Comparison of ENCODE assay signal across 8 mouse cellular contexts in genomic region chr10:83785003-83785402, GRCm38 (mm10).
DNase-seq lines count a peak whose midpoint lies in the region; ATAC-seq and TF ChIP-seq lines count a peak whose summit lies in the region.

No protein-coding gene starts in this region.

- no peak overlapping the region for H3K4me2 ChIP-seq in heart, embryonic 12.5 days
- no peak overlapping the region for H3K4me2 ChIP-seq in heart, embryonic 11.5 days
- no peak overlapping the region for H3K4me2 ChIP-seq in embryonic facial prominence, embryonic 13.5 days

- no peaks in the 10 kb centered on the region for H3K27me3 ChIP-seq in heart, embryonic 12.5 days (replicated peaks)
- no peaks in the 10 kb centered on the region for H3K27me3 ChIP-seq in heart, embryonic 11.5 days (ENCODE audit: control insufficient read depth, insufficient read depth, low read length)
- no peaks in the 10 kb centered on the region for H3K27me3 ChIP-seq in embryonic facial prominence, embryonic 13.5 days

- peak overlapping the region; percentile 37; the same call in 1 of the 2 replicates for H3K27ac ChIP-seq in heart, embryonic 12.5 days (ENCODE audit: poor library complexity, severe bottlenecking)
- no peak overlapping the region for H3K27ac ChIP-seq in heart, embryonic 11.5 days (ENCODE audit: low read depth, low read length)
- peak overlapping the region; percentile 73 for H3K27ac ChIP-seq in embryonic facial prominence, embryonic 13.5 days

- WGBS in heart, embryonic 12.5 days = 34% methylated on average over 5 of the region's 5 CpGs
- 35% methylated on average over 5 of the region's 5 CpGs for WGBS in heart, embryonic 11.5 days (ENCODE audit: insufficient replicate concordance)
- 35% methylated on average over 5 of the region's 5 CpGs for WGBS in embryonic facial prominence, embryonic 13.5 days
- WGBS in lung, adult 2 months = 31% methylated on average over 5 of the region's 5 CpGs

- H3K4me1 ChIP-seq in heart, embryonic 12.5 days (replicated peaks) = peaks cover 18% of the 10 kb centered on the region
- H3K4me1 ChIP-seq in heart, embryonic 11.5 days (ENCODE audit: control insufficient read depth, insufficient read depth, low read length) = no peaks in the 10 kb centered on the region
- peaks cover 22% of the 10 kb centered on the region for H3K4me1 ChIP-seq in embryonic facial prominence, embryonic 13.5 days
- H3K4me1 ChIP-seq in lung, adult 2 months (ENCODE audit: control insufficient read depth, insufficient read depth, low read length) = no peaks in the 10 kb centered on the region

- peak; percentile 23 for DNase-seq in thymus, postnatal 0 days (ENCODE audit: low spot score)
- no peak for DNase-seq in thymus, postnatal 10 days (ENCODE audit: low spot score in 2 of 2)
- no peak for DNase-seq in lung, adult 2 months
- no peak for DNase-seq in urinary bladder, postnatal 36 days (ENCODE audit: low spot score in 2 of 2)

- no peaks in the 10 kb centered on the region for H3K36me3 ChIP-seq in heart, embryonic 12.5 days
- H3K36me3 ChIP-seq in heart, embryonic 11.5 days (ENCODE audit: control insufficient read depth, insufficient read depth, low read length) = no peaks in the 10 kb centered on the region
- H3K36me3 ChIP-seq in embryonic facial prominence, embryonic 13.5 days = no peaks in the 10 kb centered on the region

- ATAC-seq in heart, embryonic 12.5 days (ENCODE audit: insufficient number of reproducible peaks, low FRiP score) = no peak
- ATAC-seq in heart, embryonic 11.5 days (replicated peaks; ENCODE audit: insufficient number of reproducible peaks, low FRiP score, low TSS enrichment) = no peak
- ATAC-seq in embryonic facial prominence, embryonic 13.5 days (ENCODE audit: insufficient number of reproducible peaks, insufficient read depth, low FRiP score, low TSS enrichment, low read depth) = no peak
- ATAC-seq in erythroblast, adult 5-6 weeks (replicated peaks; ENCODE audit: low FRiP score, poor library complexity, severe bottlenecking) = no peak

- TF ChIP-seq POLR2A in lung, adult 2 months (IDR thresholded peaks at IDR 0.05; ENCODE audit: borderline replicate concordance, extremely low read depth, low read depth, low read length) = no peak

- H3K4me3 ChIP-seq in heart, embryonic 12.5 days = no peak overlapping the region
- H3K4me3 ChIP-seq in heart, embryonic 11.5 days (ENCODE audit: low read depth, low read length) = no peak overlapping the region
- no peak overlapping the region for H3K4me3 ChIP-seq in embryonic facial prominence, embryonic 13.5 days
- no peak overlapping the region for H3K4me3 ChIP-seq in lung, adult 2 months (replicated peaks; ENCODE audit: extremely low read depth, low read depth, low read length)

- H3K9me3 ChIP-seq in heart, embryonic 12.5 days (replicated peaks) = peaks cover 2% of the 10 kb centered on the region
- no peaks in the 10 kb centered on the region for H3K9me3 ChIP-seq in heart, embryonic 11.5 days (replicated peaks; ENCODE audit: control insufficient read depth, low read length)
- no peaks in the 10 kb centered on the region for H3K9me3 ChIP-seq in embryonic facial prominence, embryonic 13.5 days

- peak; percentile 64 for TF ChIP-seq CTCF in lung, adult 2 months (IDR thresholded peaks at IDR 0.05; ENCODE audit: insufficient read depth, low read length)

- H3K9ac ChIP-seq in heart, embryonic 12.5 days = no peak overlapping the region
- no peak overlapping the region for H3K9ac ChIP-seq in heart, embryonic 11.5 days (ENCODE audit: low read depth, low read length)
- H3K9ac ChIP-seq in embryonic facial prominence, embryonic 13.5 days = no peak overlapping the region
